Comparison of ENCODE assay signal across 7 mouse cellular contexts in genomic region chr7:113251001-113251400, GRCm38 (mm10). TPM values are rescaled to one million over a fixed set of nuclear protein-coding genes. Genes with fewer than 3 reads are reported as not detected.
DNase-seq lines count a peak whose midpoint lies in the region; ATAC-seq and TF ChIP-seq lines count a peak whose summit lies in the region.

No protein-coding gene starts in this region.

- ATAC-seq in embryonic facial prominence, embryonic 14.5 days (ENCODE audit: low read depth) = peak; percentile 62
- peak; percentile 70 for ATAC-seq in hindbrain, postnatal 0 days

- 57% methylated on average over 3 of the region's 3 CpGs for WGBS in embryonic facial prominence, embryonic 14.5 days
- WGBS in hindbrain, postnatal 0 days = 30% methylated on average over 3 of the region's 3 CpGs
- WGBS in midbrain, embryonic 10.5 days = 82% methylated on average over 3 of the region's 3 CpGs

- TF ChIP-seq CTCF in hindbrain, postnatal 0 days (IDR thresholded peaks at IDR 0.05; ENCODE audit: low read depth) = no peak

- H3K4me1 ChIP-seq in embryonic facial prominence, embryonic 14.5 days (ENCODE audit: control insufficient read depth, insufficient read depth, low read length) = peaks cover 17% of the 10 kb centered on the region
- peaks cover 50% of the 10 kb centered on the region for H3K4me1 ChIP-seq in hindbrain, postnatal 0 days (ENCODE audit: insufficient read depth, low read length)
- peaks cover 36% of the 10 kb centered on the region for H3K4me1 ChIP-seq in midbrain, embryonic 10.5 days

- no peak overlapping the region for H3K4me2 ChIP-seq in embryonic facial prominence, embryonic 14.5 days (ENCODE audit: low read depth, low read length)
- no peak overlapping the region for H3K4me2 ChIP-seq in hindbrain, postnatal 0 days (ENCODE audit: low read depth, low read length)

- H3K36me3 ChIP-seq in embryonic facial prominence, embryonic 14.5 days (ENCODE audit: control insufficient read depth, insufficient read depth, low read length) = no peaks in the 10 kb centered on the region
- H3K36me3 ChIP-seq in hindbrain, postnatal 0 days (ENCODE audit: insufficient read depth, low read length) = no peaks in the 10 kb centered on the region
- H3K36me3 ChIP-seq in midbrain, embryonic 10.5 days = no peaks in the 10 kb centered on the region

- DNase-seq in right cerebral cortex, postnatal 4 days = peak; percentile 28
- DNase-seq in right cerebral cortex, postnatal 25 days = no peak
- peak; percentile 89 for DNase-seq in embryonic facial prominence, embryonic 14.5 days (ENCODE audit: low spot score)
- peak; percentile 83 for DNase-seq in hindbrain, postnatal 0 days (ENCODE audit: low spot score)
- DNase-seq in midbrain, embryonic 10.5 days (ENCODE audit: low spot score) = no peak
- DNase-seq in spleen, postnatal 36 days (ENCODE audit: low spot score in 2 of 2) = no peak
- no peak for DNase-seq in layer of hippocampus, postnatal 25 days (ENCODE audit: extremely low spot score in 1 of 2, low spot score in 1 of 2)

- no peaks in the 10 kb centered on the region for H3K27me3 ChIP-seq in embryonic facial prominence, embryonic 14.5 days (replicated peaks; ENCODE audit: control insufficient read depth, insufficient read depth, low read length)
- no peaks in the 10 kb centered on the region for H3K27me3 ChIP-seq in hindbrain, postnatal 0 days (ENCODE audit: insufficient read depth, low read length)
- no peaks in the 10 kb centered on the region for H3K27me3 ChIP-seq in midbrain, embryonic 10.5 days (ENCODE audit: low read depth, poor library complexity, severe bottlenecking)

- no peak overlapping the region for H3K9ac ChIP-seq in embryonic facial prominence, embryonic 14.5 days (ENCODE audit: low read depth, low read length)
- no peak overlapping the region for H3K9ac ChIP-seq in hindbrain, postnatal 0 days (replicated peaks; ENCODE audit: low read length)

- H3K27ac ChIP-seq in embryonic facial prominence, embryonic 14.5 days (replicated peaks; ENCODE audit: low read depth, low read length) = peak overlapping the region; percentile 6
- H3K27ac ChIP-seq in hindbrain, postnatal 0 days = peak overlapping the region; percentile 86
- 0 out of 2 replicates have a peak overlapping the region, but pooled peaks have one; percentile 33 for H3K27ac ChIP-seq in midbrain, embryonic 10.5 days (replicated peaks)

- no peaks in the 10 kb centered on the region for H3K9me3 ChIP-seq in embryonic facial prominence, embryonic 14.5 days (ENCODE audit: control insufficient read depth, low read length)
- no peaks in the 10 kb centered on the region for H3K9me3 ChIP-seq in hindbrain, postnatal 0 days (ENCODE audit: low read length)
- no peaks in the 10 kb centered on the region for H3K9me3 ChIP-seq in midbrain, embryonic 10.5 days (replicated peaks)

- H3K4me3 ChIP-seq in embryonic facial prominence, embryonic 14.5 days (ENCODE audit: low read depth, low read length) = no peak overlapping the region
- H3K4me3 ChIP-seq in hindbrain, postnatal 0 days (ENCODE audit: low read length) = no peak overlapping the region
- no peak overlapping the region for H3K4me3 ChIP-seq in midbrain, embryonic 10.5 days

RNA-seq across cellular contexts. Expression of gene Arntl, which starts 43.7 kb away (rescaled TPM):
- 8.5 and 9.6 TPM in 2 replicates for polyA plus RNA-seq in embryonic facial prominence, embryonic 14.5 days (2014; fragmentation: Nextera tagmentation; extraction: Ambion mirVana)
- 23.5 and 29.9 TPM in 2 replicates for total RNA-seq in hindbrain, postnatal 0 days (2014; rRNA removed)
- polyA plus RNA-seq in hindbrain, postnatal 0 days (2015; fragmentation: Nextera tagmentation; extraction: Ambion mirVana) = 19.8 and 22.2 TPM in 2 replicates
- 6.6 and 7.0 TPM in 2 replicates for polyA plus RNA-seq in midbrain, embryonic 10.5 days (2016; fragmentation: Nextera tagmentation; extraction: Ambion mirVana)
- 10 to 100 TPM; 31.1 to 32.0 TPM for total RNA-seq in layer of hippocampus, postnatal 25 days (2021)

Comparison
In these comparisons a context has a peak if more than half of its experiments do, and no peak if none do; other contexts are left out.
1. DNase-seq: peak in right cerebral cortex, postnatal 4 days (single experiment), embryonic facial prominence, embryonic 14.5 days (single experiment) and hindbrain, postnatal 0 days (single experiment); none in right cerebral cortex, postnatal 25 days (single experiment), midbrain, embryonic 10.5 days (single experiment), spleen, postnatal 36 days (0 of 2) and layer of hippocampus, postnatal 25 days (0 of 2).
2. H3K27ac ChIP-seq: peak in every context shown above with its lines; median percentile 86 in hindbrain, postnatal 0 days; 33 in midbrain, embryonic 10.5 days; 6 in embryonic facial prominence, embryonic 14.5 days.